Mouse (Mus musculus): Measurements from ENCODE around the gene Rad52. TPM values are rescaled to one million over a fixed set of nuclear protein-coding genes. Genes with fewer than 3 reads are reported as not detected.

The Rad52 gene
- total RNA-seq, 2 experiments from 2014 or later, result 37.7 to 38.1 TPM

Other genes with a start within 250 kb of the Rad52 start
- gene Erc1, start 54.5 kb upstream of the Rad52 start, total RNA-seq (2021), result 10 to 100 TPM; 54.4 to 55.6 TPM
- 100 to 1,000 TPM; 158 to 176 TPM for gene Wnk1, start 136.0 kb downstream of the Rad52 start, total RNA-seq (2021)
- gene Ninj2, start 190.7 kb downstream of the Rad52 start, total RNA-seq (2021), result 1 to 10 TPM; 1.2 to 1.8 TPM

All from left cerebral cortex, postnatal 25 days (tissue).